Mouse (Mus musculus) spleen, adult 2 months (tissue): Measurements from ENCODE around the gene Syna. TPM values are rescaled to one million over a fixed set of nuclear protein-coding genes. Genes with fewer than 3 reads are reported as not detected.

Experiments
- DNase-seq, 2 experiments: peaks; one replicate each; pipeline versions ENCODE4 v3.0.0 to v3.0.0-alpha.2; 2012 to 2021; ENCODE audit warnings: low spot score in 2 of 2, low read depth in 1 of 2
- H3K27ac ChIP-seq: fragments of 200-500 bp; 2 replicates; pipeline ENCODE4 v1.5.1; 2012; ENCODE audit warnings: low read length, inconsistent platforms; ENCODE audit not compliant: insufficient read depth
- H3K27me3 ChIP-seq: fragments of 200-500 bp; 2 replicates; pipeline ENCODE4 v1.6.1; 2012; ENCODE audit warnings: mild to moderate bottlenecking, moderate library complexity, low read length, inconsistent platforms; ENCODE audit not compliant: control insufficient read depth, insufficient read depth
- H3K36me3 ChIP-seq: fragments of 200-500 bp; 2 replicates; pipeline ENCODE4 v1.6.1; 2012; ENCODE audit warnings: mild to moderate bottlenecking, low read length, inconsistent platforms; ENCODE audit not compliant: control insufficient read depth, insufficient read depth
- H3K4me1 ChIP-seq: fragments of 200-500 bp; 2 replicates; pipeline ENCODE4 v1.6.1; 2011; ENCODE audit warnings: inconsistent platforms; ENCODE audit not compliant: control insufficient read depth, insufficient read depth, insufficient read length
- H3K4me3 ChIP-seq: fragments of 200-500 bp; 2 replicates; pipeline ENCODE4 v1.5.1; 2011; ENCODE audit warnings: mild to moderate bottlenecking, inconsistent platforms; ENCODE audit not compliant: insufficient read depth, insufficient read length; ENCODE audit errors: extremely low read depth
- CTCF ChIP-seq: fragments of 200-500 bp; IDR thresholded peaks from 2 replicates; pipeline ENCODE4 v1.5.1; 2011; ENCODE audit warnings: mild to moderate bottlenecking, inconsistent platforms; ENCODE audit not compliant: insufficient read depth, insufficient read length, insufficient replicate concordance; ENCODE audit errors: extremely low read depth
- POLR2A ChIP-seq: fragments of 200-500 bp; IDR thresholded peaks from 2 replicates; pipeline ENCODE4 v1.6.1; 2011; ENCODE audit warnings: low read depth, low read length, inconsistent platforms
- WGBS: fragments of 180-500 bp; shearing (Covaris S2); methylation state at CpG from one replicate; pipeline ENCODE4 v1.1.7; 2018; 5-methylcytosine and 5-hydroxymethylcytosine counted together
- polyA plus RNA-seq: library from polyadenylated mRNA; depleted of rRNA; stranded (reverse); fragments of >200 nt; gene quantifications from 2 replicates; pipeline ENCODE4 v1.2.3, GENCODE M21; 2012

Gene Syna
- polyA plus RNA-seq, 1 experiment: not detected

- no peak for DNase-seq
- H3K4me1 ChIP-seq: no peaks in the 10 kb centered on the region
- TF ChIP-seq CTCF (no peak), POLR2A (no peak)
- 54% methylated on average over 8 of the region's 8 CpGs for WGBS
- no peaks in the 10 kb centered on the region for H3K36me3 ChIP-seq
- no peak overlapping the region for H3K27ac ChIP-seq
- H3K4me3 ChIP-seq: no peak overlapping the region
- H3K27me3 ChIP-seq: no peaks in the 10 kb centered on the region
Observed at GRCm38 (mm10) chr5:134568964-134569491, 9.1 kb upstream of the Syna start.

GRCm38 (mm10) chr5:134568030-134568429, 8.1 kb upstream of the Syna start:
- 88% methylated on average over 3 of the region's 3 CpGs for WGBS
- Histone ChIP-seq H3K4me3 (no peak overlapping the region), H3K27me3 (no peaks in the 10 kb centered on the region), H3K36me3 (no peaks in the 10 kb centered on the region), H3K4me1 (no peaks in the 10 kb centered on the region), H3K27ac (no peak overlapping the region)
- no peak for TF ChIP-seq POLR2A
- no peak for TF ChIP-seq CTCF
- no peak for DNase-seq

GRCm38 (mm10) chr5:134567445-134567844, 7.5 kb upstream of the Syna start:
- Histone ChIP-seq H3K4me3 (no peak overlapping the region), H3K4me1 (no peaks in the 10 kb centered on the region), H3K27ac (no peak overlapping the region), H3K36me3 (no peaks in the 10 kb centered on the region), H3K27me3 (no peaks in the 10 kb centered on the region)
- DNase-seq: no peak
- TF ChIP-seq POLR2A (no peak), CTCF (no peak)
- 85% methylated on average over 4 of the region's 4 CpGs for WGBS

- Histone ChIP-seq H3K4me1 (no peaks in the 10 kb centered on the region), H3K27ac (no peak overlapping the region), H3K27me3 (no peaks in the 10 kb centered on the region), H3K4me3 (no peak overlapping the region), H3K36me3 (no peaks in the 10 kb centered on the region)
- 70% methylated on average over 6 of the region's 6 CpGs for WGBS
- no peak for DNase-seq
- no peak for TF ChIP-seq CTCF
- no peak for TF ChIP-seq POLR2A
Observed at GRCm38 (mm10) chr5:134565696-134566095, 5.7 kb upstream of the Syna start.

GRCm38 (mm10) chr5:134564272-134564671, 4.3 kb upstream of the Syna start:
- H3K27me3 ChIP-seq: no peaks in the 10 kb centered on the region
- TF ChIP-seq CTCF: no peak
- TF ChIP-seq POLR2A: no peak
- H3K27ac ChIP-seq: no peak overlapping the region
- H3K4me1 ChIP-seq: no peaks in the 10 kb centered on the region
- H3K36me3 ChIP-seq: no peaks in the 10 kb centered on the region
- no peak overlapping the region for H3K4me3 ChIP-seq
- 89% methylated on average over 2 of the region's 2 CpGs for WGBS
- DNase-seq: no peak

- no peak overlapping the region for H3K4me3 ChIP-seq
- DNase-seq: no peak
- 85% methylated on average over 16 of the region's 16 CpGs for WGBS
- no peak overlapping the region for H3K27ac ChIP-seq
- no peaks in the 10 kb centered on the region for H3K36me3 ChIP-seq
- TF ChIP-seq POLR2A (no peak), CTCF (no peak)
- H3K4me1 ChIP-seq: no peaks in the 10 kb centered on the region
- no peaks in the 10 kb centered on the region; the same call in 1 of the 2 replicates for H3K27me3 ChIP-seq
Observed at GRCm38 (mm10) chr5:134560450-134561171, 640 bp upstream of the Syna start.
